Mouse (Mus musculus): ENCODE results near the gene Olfr141. TPM values are rescaled to one million over a fixed set of nuclear protein-coding genes. Genes with fewer than 3 reads are reported as not detected.

Gene Olfr141
- not detected for total RNA-seq (2021)

- intact Hi-C loops (cut with DNase I) = no loop called here
- DNase-seq (ENCODE audit: low spot score in 2 of 2) = no peak
Measured at GRCm38 (mm10) chr2:86809918-86810317, at the start of gene Olfr141. Gene Olfr141 (minus strand): TSS chr2:86810018.

GRCm38 (mm10) chr2:86851596-86851995 lies 41.8 kb upstream of the Olfr141 start, which contains the start of gene Olfr1095:
Gene Olfr1095 (minus strand): TSS chr2:86851696.
- intact Hi-C loops (cut with DNase I) = no loop called here

GRCm38 (mm10) chr2:86824363-86824762 lies 14.5 kb upstream of the Olfr141 start, which contains the start of gene Olfr1094:
Gene Olfr1094 (plus strand): TSS chr2:86824663.
- no peak for DNase-seq (ENCODE audit: low spot score in 2 of 2)
- intact Hi-C loops (cut with DNase I) = no loop called here

More at GRCm38 (mm10) chr2:86851596-86851995, 41.8 kb upstream of the Olfr141 start, which contains the start of gene Olfr1095:
- DNase-seq (ENCODE audit: low spot score in 2 of 2) = no peak

GRCm38 (mm10) chr2:86782179-86782578 lies 27.6 kb downstream of the Olfr141 start, which contains the start of gene Olfr1093:
Gene Olfr1093 (plus strand): TSS chr2:86782479.
- no peak for DNase-seq (ENCODE audit: low spot score in 2 of 2)
- intact Hi-C loops (cut with DNase I) = no loop called here

- intact Hi-C loops (cut with DNase I) = no loop called here
- peak in 1 of 2 experiments; percentile 42 for DNase-seq (ENCODE audit: low spot score in 2 of 2)
Measured at GRCm38 (mm10) chr2:86761050-86761449, 48.8 kb downstream of the Olfr141 start.

GRCm38 (mm10) chr2:86758893-86759292 lies 50.9 kb downstream of the Olfr141 start, which contains the start of gene Olfr1090:
Gene Olfr1090 (minus strand): TSS chr2:86758993.
- intact Hi-C loops (cut with DNase I) = no loop called here
- DNase-seq (ENCODE audit: low spot score in 2 of 2) = no peak

Other genes starting within 250 kb of the Olfr141 start
- gene Olfr1082, start 211.1 kb downstream of the Olfr141 start, total RNA-seq (2021) = not detected
- gene Olfr1084, start 170.3 kb downstream of the Olfr141 start, total RNA-seq (2021) = not detected
- not detected for gene Olfr1085, start 148.0 kb downstream of the Olfr141 start, total RNA-seq (2021)
- gene Olfr1086, start 129.9 kb downstream of the Olfr141 start, total RNA-seq (2021) = not detected
- gene Olfr1087, start 111.6 kb downstream of the Olfr141 start, total RNA-seq (2021) = not detected
- not detected for gene Olfr1089, start 76.3 kb downstream of the Olfr141 start, total RNA-seq (2021)
- gene Olfr1090, start 51.0 kb downstream of the Olfr141 start, total RNA-seq (2021) = not detected
- gene Olfr1093, start 27.5 kb downstream of the Olfr141 start, total RNA-seq (2021) = not detected
- not detected for gene Olfr1094, start 14.6 kb upstream of the Olfr141 start, total RNA-seq (2021)
- not detected for gene Olfr1095, start 41.7 kb upstream of the Olfr141 start, total RNA-seq (2021)
- gene Gm13723, start 64.8 kb upstream of the Olfr141 start, total RNA-seq (2021) = not detected
- gene Olfr1097, start 82.2 kb upstream of the Olfr141 start, total RNA-seq (2021) = not detected
- gene Olfr1098, start 114.5 kb upstream of the Olfr141 start, total RNA-seq (2021) = not detected
- gene Olfr1099, start 150.7 kb upstream of the Olfr141 start, total RNA-seq (2021) = not detected
- gene Olfr1100, start 169.9 kb upstream of the Olfr141 start, total RNA-seq (2021) = not detected
- gene Olfr1101, start 181.2 kb upstream of the Olfr141 start, total RNA-seq (2021) = not detected
- gene Olfr1102, start 188.4 kb upstream of the Olfr141 start, total RNA-seq (2021) = not detected
- not detected for gene Olfr1104, start 217.1 kb upstream of the Olfr141 start, total RNA-seq (2021)
- not detected for gene Olfr1105, start 226.5 kb upstream of the Olfr141 start, total RNA-seq (2021)
- gene Olfr1106, start 242.3 kb upstream of the Olfr141 start, total RNA-seq (2021) = not detected

All from left cerebral cortex, postnatal 25 days (tissue).